ENCODE assay signal across 18 mouse cellular contexts in the genomic region with DNA sequence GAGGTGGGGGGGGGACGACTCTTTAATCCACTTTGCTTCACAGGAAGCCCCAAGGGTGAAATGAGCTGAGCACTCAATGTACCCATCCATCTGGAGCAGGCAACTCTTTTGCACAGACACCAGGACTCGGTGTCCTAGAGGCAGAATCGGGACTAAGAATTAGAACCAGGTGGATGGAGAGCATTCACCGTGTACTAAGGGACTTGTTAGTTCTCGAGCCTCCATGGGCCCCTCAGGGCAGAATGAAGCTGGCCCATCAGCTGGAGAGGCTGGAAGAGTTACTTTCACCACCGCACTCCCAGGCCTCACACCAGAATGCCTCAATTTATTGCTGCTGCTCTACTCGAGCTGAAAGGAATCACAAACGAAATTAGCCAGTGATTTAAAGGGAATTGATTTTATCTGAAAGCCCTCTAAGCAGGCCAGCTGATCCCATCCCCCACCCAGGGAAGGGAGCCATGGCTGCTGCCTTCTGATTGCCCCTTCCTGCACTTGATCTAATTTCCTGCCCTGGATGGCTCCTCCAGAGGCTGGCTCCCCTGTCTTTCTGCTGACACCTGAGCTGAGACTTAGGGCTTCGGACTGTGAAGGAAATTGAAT.
A peak's percentile ranks its signal among the peaks of the same experiment; 100 is the strongest.
DNase-seq lines count a peak whose midpoint lies in the region; ATAC-seq and TF ChIP-seq lines count a peak whose summit lies in the region.
"Had no signal": no experiment of that assay in that cellular context is flagged by ENCODE, and none has a peak within 500 bp of the region (broad histone marks: within the 10 kb centered on the region; RNA-seq: fewer than 3 reads in every experiment).

No protein-coding gene starts in this region.

- H3K4me2 ChIP-seq in midbrain, embryonic 14.5 days (ENCODE audit: low read length), result no peak overlapping the region
- H3K4me2 ChIP-seq in midbrain, postnatal 0 days (ENCODE audit: low read depth, low read length, poor library complexity, severe bottlenecking), result no peak overlapping the region
- H3K4me2 ChIP-seq in hindbrain, embryonic 16.5 days (ENCODE audit: low read length), result no peak overlapping the region
- H3K4me2 ChIP-seq: embryonic facial prominence, embryonic 15.5 days had no signal

- TF ChIP-seq CTCF in midbrain, postnatal 0 days (IDR thresholded peaks at IDR 0.05), result no peak

- WGBS in midbrain, embryonic 14.5 days, result 53% methylated on average over 9 of the region's 9 CpGs
- WGBS in midbrain, postnatal 0 days, result 56% methylated on average over 9 of the region's 9 CpGs
- WGBS in hindbrain, embryonic 16.5 days, result 46% methylated on average over 9 of the region's 9 CpGs

- ATAC-seq in midbrain, embryonic 14.5 days (ENCODE audit: low FRiP score, low TSS enrichment), result no peak
- no peak for ATAC-seq in midbrain, postnatal 0 days (ENCODE audit: low FRiP score)
- peak; percentile 57 for ATAC-seq in hindbrain, embryonic 16.5 days
- ATAC-seq in granulocyte monocyte progenitor cell, adult 5-6 weeks (replicated peaks; ENCODE audit: poor library complexity, severe bottlenecking), result no peak
- ATAC-seq: forebrain, postnatal 0 days; intestine, postnatal 0 days; liver, postnatal 0 days; Patski had no signal

- H3K4me1 ChIP-seq in midbrain, embryonic 14.5 days (ENCODE audit: control insufficient read depth, insufficient read depth, low read length), result 0 out of 2 replicates have a peak, but pooled peaks cover 4% of the 10 kb centered on the region
- no peaks in the 10 kb centered on the region for H3K4me1 ChIP-seq in midbrain, postnatal 0 days (ENCODE audit: insufficient read depth, low read length)
- peaks cover 10% of the 10 kb centered on the region for H3K4me1 ChIP-seq in hindbrain, embryonic 16.5 days (ENCODE audit: control insufficient read depth, insufficient read depth, low read depth, low read length)

- no peaks in the 10 kb centered on the region for H3K9me3 ChIP-seq in midbrain, embryonic 14.5 days (ENCODE audit: control insufficient read depth, low read length)
- no peaks in the 10 kb centered on the region for H3K9me3 ChIP-seq in midbrain, postnatal 0 days (ENCODE audit: low read length)
- no peaks in the 10 kb centered on the region for H3K9me3 ChIP-seq in hindbrain, embryonic 16.5 days (ENCODE audit: control insufficient read depth, low read length)
- H3K9me3 ChIP-seq: embryonic facial prominence, embryonic 15.5 days had no signal

- no peak overlapping the region for H3K4me3 ChIP-seq in midbrain, embryonic 14.5 days (replicated peaks; ENCODE audit: low read depth, low read length)
- H3K4me3 ChIP-seq in midbrain, postnatal 0 days (ENCODE audit: low read depth, low read length), result no peak overlapping the region
- H3K4me3 ChIP-seq in hindbrain, embryonic 16.5 days (ENCODE audit: low read length), result no peak overlapping the region
- H3K4me3 ChIP-seq: embryonic facial prominence, embryonic 15.5 days had no signal

- DNase-seq in embryo, embryonic 10.5 days (ENCODE audit: low spot score), result peak; percentile 43
- no peak for DNase-seq in embryo, embryonic 10 days (ENCODE audit: low spot score)
- peak; percentile 26 for DNase-seq in midbrain, embryonic 14.5 days
- DNase-seq in midbrain, postnatal 0 days (ENCODE audit: low spot score), result no peak
- DNase-seq in retina, embryonic 14.5 days (ENCODE audit: low spot score), result peak; percentile 20
- no peak for DNase-seq in adrenal gland, postnatal 25 days
- DNase-seq: cerebellum, adult 9-10 months; forebrain, postnatal 0 days; heart, adult 18-20 months; heart, postnatal 10 days; kidney, postnatal 14 days; left cerebral cortex, postnatal 4 days; liver, postnatal 0 days had no signal

- no peak overlapping the region for H3K9ac ChIP-seq in midbrain, embryonic 14.5 days (replicated peaks; ENCODE audit: low read length)
- no peak overlapping the region; the same call in 1 of the 2 replicates for H3K9ac ChIP-seq in midbrain, postnatal 0 days (replicated peaks; ENCODE audit: low read length, poor library complexity, severe bottlenecking)
- no peak overlapping the region for H3K9ac ChIP-seq in hindbrain, embryonic 16.5 days (ENCODE audit: low read depth, low read length)
- H3K9ac ChIP-seq: embryonic facial prominence, embryonic 15.5 days; forebrain, postnatal 0 days; liver, postnatal 0 days had no signal

- no peaks in the 10 kb centered on the region for H3K27me3 ChIP-seq in midbrain, embryonic 14.5 days (ENCODE audit: control insufficient read depth, insufficient read depth, low read length)
- no peaks in the 10 kb centered on the region for H3K27me3 ChIP-seq in midbrain, postnatal 0 days (ENCODE audit: insufficient read depth, low read length)
- H3K27me3 ChIP-seq in hindbrain, embryonic 16.5 days (replicated peaks; ENCODE audit: control insufficient read depth, insufficient read depth, low read length), result no peaks in the 10 kb centered on the region
- H3K27me3 ChIP-seq: embryonic facial prominence, embryonic 15.5 days; Patski had no signal

- H3K36me3 ChIP-seq in midbrain, embryonic 14.5 days (ENCODE audit: control insufficient read depth, insufficient read depth, low read length), result no peaks in the 10 kb centered on the region
- H3K36me3 ChIP-seq in midbrain, postnatal 0 days (ENCODE audit: insufficient read depth, low read length), result no peaks in the 10 kb centered on the region
- H3K36me3 ChIP-seq in hindbrain, embryonic 16.5 days (ENCODE audit: control insufficient read depth, insufficient read depth, low read length), result no peaks in the 10 kb centered on the region
- H3K36me3 ChIP-seq: embryonic facial prominence, embryonic 15.5 days had no signal

- peak overlapping the region; percentile 15; the same call in 1 of the 2 replicates for H3K27ac ChIP-seq in midbrain, embryonic 14.5 days (replicated peaks; ENCODE audit: low read depth, low read length)
- H3K27ac ChIP-seq in midbrain, postnatal 0 days (ENCODE audit: low read depth, low read length), result no peak overlapping the region
- peak overlapping the region; percentile 4; the same call in 1 of the 2 replicates for H3K27ac ChIP-seq in hindbrain, embryonic 16.5 days (ENCODE audit: low read depth, low read length)
- H3K27ac ChIP-seq: embryonic facial prominence, embryonic 15.5 days had no signal

Comparison
In these comparisons a context has a peak if more than half of its experiments do, and no peak if none do; other contexts are left out.
1. DNase-seq: peak in embryo, embryonic 10.5 days (single experiment), midbrain, embryonic 14.5 days (single experiment) and retina, embryonic 14.5 days (single experiment); none in embryo, embryonic 10 days (single experiment), midbrain, postnatal 0 days (single experiment) and adrenal gland, postnatal 25 days (single experiment).